Mouse (Mus musculus) forebrain, embryonic 15.5 days (tissue): ENCODE results near the gene Hist1h1d. TPM values are rescaled to one million over a fixed set of nuclear protein-coding genes. Genes with fewer than 3 reads are reported as not detected.
"Not testable (repeated sequence)": the region's sequence is repeated elsewhere in the genome, so short reads cannot be mapped to it uniquely, and the experiment has no call there.

Experiments used
- ATAC-seq: fragments of 200-750 bp; cut with Nextera tagmentation; replicated peaks from 2 replicates; pipeline ENCODE4 v1.8.0; 2017; ENCODE audit warnings: mild to moderate bottlenecking, moderate TSS enrichment, moderate library complexity
- H3K27ac ChIP-seq: fragments of 300-500 bp; sonication (generic); replicated peaks from 2 replicates; pipeline ENCODE4 v1.5.1; 2015; ENCODE audit warnings: mild to moderate bottlenecking, inconsistent platforms
- H3K27me3 ChIP-seq: fragments of 300-500 bp; sonication (generic); 2 replicates; pipeline ENCODE4 v1.6.1; 2015; ENCODE audit warnings: inconsistent platforms
- H3K36me3 ChIP-seq: fragments of 300-500 bp; sonication (generic); 2 replicates; pipeline ENCODE4 v1.6.1; 2015; ENCODE audit warnings: mild to moderate bottlenecking, inconsistent platforms
- H3K4me1 ChIP-seq: fragments of 300-500 bp; sonication (generic); 2 replicates; pipeline ENCODE4 v1.6.1; 2015; ENCODE audit warnings: inconsistent platforms
- H3K4me2 ChIP-seq: fragments of 300-500 bp; sonication (generic); replicated peaks from 2 replicates; pipeline ENCODE4 v1.6.1; 2015; ENCODE audit warnings: mild to moderate bottlenecking, inconsistent platforms
- H3K4me3 ChIP-seq: fragments of 300-500 bp; sonication (generic); 2 replicates; pipeline ENCODE4 v1.5.1; 2015; ENCODE audit warnings: mild to moderate bottlenecking, inconsistent platforms
- H3K9ac ChIP-seq: fragments of 300-500 bp; sonication (generic); replicated peaks from 2 replicates; pipeline ENCODE4 v1.6.1; 2015; ENCODE audit warnings: mild to moderate bottlenecking, inconsistent platforms
- H3K9me3 ChIP-seq: fragments of 300-500 bp; sonication (generic); 2 replicates; pipeline ENCODE4 v1.6.1; 2016; ENCODE audit warnings: inconsistent platforms
- WGBS: fragments of 180-500 bp; shearing (Covaris S2); methylation state at CpG from one replicate; pipeline ENCODE4 v1.1.7; 2015; ENCODE audit warnings: mixed read lengths; 5-methylcytosine and 5-hydroxymethylcytosine counted together
- polyA plus RNA-seq: library from polyadenylated mRNA; unstranded; fragments of >200 nt; fragmentation: Nextera tagmentation; extraction: Ambion mirVana; gene quantifications from 2 replicates; pipeline ENCODE4 v1.2.1, GENCODE M21; 2015

Gene Hist1h1d
- polyA plus RNA-seq, 1 experiment from 2014 or later, result 0.25 TPM

DNA sequence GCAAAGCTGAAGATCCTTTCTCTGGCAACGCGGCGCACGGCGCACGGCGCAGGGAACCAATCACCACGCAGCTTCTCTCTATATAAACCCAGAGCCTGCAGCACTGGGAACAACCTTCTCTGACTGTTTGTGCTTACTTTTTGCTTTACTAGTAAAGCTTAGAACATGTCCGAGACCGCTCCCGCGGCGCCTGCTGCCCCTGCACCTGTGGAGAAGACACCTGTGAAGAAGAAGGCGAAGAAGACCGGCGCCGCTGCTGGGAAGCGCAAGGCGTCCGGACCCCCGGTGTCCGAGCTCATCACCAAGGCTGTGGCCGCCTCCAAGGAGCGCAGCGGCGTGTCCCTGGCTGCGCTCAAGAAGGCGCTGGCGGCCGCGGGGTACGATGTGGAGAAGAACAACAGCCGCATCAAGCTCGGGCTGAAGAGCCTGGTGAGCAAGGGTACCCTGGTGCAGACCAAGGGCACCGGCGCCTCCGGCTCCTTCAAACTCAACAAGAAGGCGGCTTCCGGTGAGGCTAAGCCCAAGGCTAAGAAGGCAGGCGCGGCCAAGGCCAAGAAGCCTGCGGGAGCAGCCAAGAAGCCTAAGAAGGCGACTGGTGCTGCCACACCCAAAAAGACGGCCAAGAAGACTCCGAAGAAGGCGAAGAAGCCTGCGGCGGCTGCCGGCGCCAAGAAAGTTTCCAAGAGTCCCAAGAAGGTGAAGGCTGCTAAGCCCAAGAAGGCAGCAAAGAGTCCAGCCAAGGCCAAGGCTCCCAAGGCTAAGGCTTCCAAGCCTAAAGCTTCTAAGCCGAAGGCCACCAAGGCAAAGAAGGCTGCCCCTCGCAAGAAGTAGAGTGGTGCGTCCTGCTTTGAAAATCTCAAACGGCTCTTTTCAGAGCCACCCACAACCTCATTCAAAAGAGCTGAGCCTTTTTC lies 2.1 kb downstream of the Hist1h1d start:
- Histone ChIP-seq H3K27ac (peak overlapping the region; percentile 97), H3K4me1 (peaks cover 37% of the 10 kb centered on the region), H3K27me3 (no peaks in the 10 kb centered on the region), H3K4me3 (peak overlapping the region; percentile 57), H3K9me3 (no peaks in the 10 kb centered on the region), H3K9ac (peak overlapping the region; percentile 78), H3K36me3 (no peaks in the 10 kb centered on the region), H3K4me2 (peak overlapping the region; percentile 99)
- under 1% methylated on average over 54 of the region's 54 CpGs for WGBS
- peak; percentile 87 for ATAC-seq

DNA sequence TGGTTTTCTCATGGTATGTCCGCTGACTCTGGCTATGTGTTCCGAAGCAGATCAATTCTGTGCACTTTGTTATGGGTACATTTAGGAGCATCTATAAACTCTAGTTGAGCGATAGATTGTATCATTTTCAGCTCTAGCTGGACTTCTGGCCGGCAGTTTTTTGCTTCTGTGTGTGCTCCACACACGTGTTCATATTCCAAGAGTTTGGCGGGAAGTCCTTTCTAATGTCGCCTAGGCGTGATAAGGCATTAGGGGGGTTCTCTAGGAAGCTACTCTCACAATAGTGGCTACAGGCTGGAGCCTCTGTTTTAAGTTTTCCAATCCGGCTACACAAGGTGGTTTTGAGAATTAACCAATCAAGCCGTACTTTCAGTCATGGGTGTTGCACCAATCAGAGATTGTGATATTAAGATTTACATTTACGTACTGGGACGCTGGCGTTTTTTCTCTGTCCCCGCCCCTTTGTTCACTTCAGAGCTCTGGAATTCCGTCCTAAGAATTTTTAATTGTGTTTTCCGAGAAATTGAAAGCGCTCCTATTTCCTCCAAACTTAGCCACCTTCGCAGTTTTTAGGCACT lies 2.9 kb downstream of the Hist1h1d start:
- Histone ChIP-seq H3K27me3 (no peaks in the 10 kb centered on the region), H3K9ac (peak overlapping the region; percentile 78), H3K4me2 (peak overlapping the region; percentile 99), H3K4me3 (peak overlapping the region; percentile 57), H3K4me1 (peaks cover 35% of the 10 kb centered on the region), H3K27ac (peak overlapping the region; percentile 97), H3K36me3 (no peaks in the 10 kb centered on the region), H3K9me3 (no peaks in the 10 kb centered on the region)
- peak; percentile 84 for ATAC-seq
- under 1% methylated on average over 18 of the region's 18 CpGs for whole genome bisulfite sequencing

DNA sequence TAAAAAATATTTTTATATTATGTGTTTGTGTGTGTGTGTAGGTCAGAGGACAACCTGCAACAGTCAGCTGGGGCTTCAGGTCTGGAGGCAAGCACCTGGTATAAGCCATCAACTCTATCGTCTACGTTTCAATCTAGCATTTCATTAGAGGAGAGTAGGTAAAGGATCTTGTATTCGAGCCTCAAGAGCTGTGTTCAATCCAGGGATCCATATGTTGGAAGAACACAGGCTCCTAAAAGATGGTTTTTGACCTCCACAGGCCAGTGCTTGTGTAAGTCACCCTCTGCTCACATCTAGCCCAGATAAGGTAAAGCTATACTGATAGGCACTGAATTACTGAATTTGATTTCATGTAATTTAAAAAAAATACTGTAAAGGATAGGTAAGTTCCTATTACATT lies 3.8 kb downstream of the Hist1h1d start:
- Histone ChIP-seq H3K4me2 (no peak overlapping the region), H3K4me3 (no peak overlapping the region), H3K36me3 (no peaks in the 10 kb centered on the region), H3K9me3 (no peaks in the 10 kb centered on the region), H3K4me1 (peaks cover 28% of the 10 kb centered on the region), H3K9ac (no peak overlapping the region), H3K27me3 (no peaks in the 10 kb centered on the region), H3K27ac (peak overlapping the region; percentile 97; the same call in 1 of the 2 replicates)
- ATAC-seq, result no peak
- WGBS, result 68% methylated on average over 3 of the region's 3 CpGs

DNA sequence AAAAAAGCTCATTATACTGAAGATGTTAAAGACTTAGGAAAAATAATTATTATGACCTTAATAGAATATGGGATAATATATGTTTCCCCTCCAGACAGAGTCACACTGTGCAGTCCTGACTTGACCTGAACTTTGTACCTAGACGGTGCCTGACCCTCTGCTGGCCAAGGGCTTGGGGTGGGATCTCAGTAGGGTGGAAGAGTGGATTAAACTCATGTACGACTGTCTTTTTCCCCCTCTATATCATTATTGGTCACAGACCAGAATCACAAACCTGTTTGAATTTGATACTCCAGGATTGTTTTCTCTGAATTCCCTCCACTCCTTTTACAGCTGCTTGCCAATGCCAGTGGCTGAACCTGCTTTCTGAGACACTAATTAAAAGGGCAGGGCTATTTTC lies 7.6 kb downstream of the Hist1h1d start:
- H3K4me3 ChIP-seq, ATAC-seq, H3K9ac ChIP-seq, H3K36me3 ChIP-seq, H3K27ac ChIP-seq, H3K27me3 ChIP-seq, H3K9me3 ChIP-seq: not testable (repeated sequence)
- Histone ChIP-seq H3K4me2 (peak overlapping the region; percentile 15; the same call in 1 of the 2 replicates), H3K4me1 (peaks cover 17% of the 10 kb centered on the region)
- 10% methylated on average over 2 of the region's 2 CpGs for WGBS

GRCm38 (mm10) chr13:23561531-23561882 lies 8.4 kb downstream of the Hist1h1d start:
- peak overlapping the region; percentile 72 for H3K9ac ChIP-seq
- WGBS, result 0% methylated on average over 2 of the region's 5 CpGs

DNA sequence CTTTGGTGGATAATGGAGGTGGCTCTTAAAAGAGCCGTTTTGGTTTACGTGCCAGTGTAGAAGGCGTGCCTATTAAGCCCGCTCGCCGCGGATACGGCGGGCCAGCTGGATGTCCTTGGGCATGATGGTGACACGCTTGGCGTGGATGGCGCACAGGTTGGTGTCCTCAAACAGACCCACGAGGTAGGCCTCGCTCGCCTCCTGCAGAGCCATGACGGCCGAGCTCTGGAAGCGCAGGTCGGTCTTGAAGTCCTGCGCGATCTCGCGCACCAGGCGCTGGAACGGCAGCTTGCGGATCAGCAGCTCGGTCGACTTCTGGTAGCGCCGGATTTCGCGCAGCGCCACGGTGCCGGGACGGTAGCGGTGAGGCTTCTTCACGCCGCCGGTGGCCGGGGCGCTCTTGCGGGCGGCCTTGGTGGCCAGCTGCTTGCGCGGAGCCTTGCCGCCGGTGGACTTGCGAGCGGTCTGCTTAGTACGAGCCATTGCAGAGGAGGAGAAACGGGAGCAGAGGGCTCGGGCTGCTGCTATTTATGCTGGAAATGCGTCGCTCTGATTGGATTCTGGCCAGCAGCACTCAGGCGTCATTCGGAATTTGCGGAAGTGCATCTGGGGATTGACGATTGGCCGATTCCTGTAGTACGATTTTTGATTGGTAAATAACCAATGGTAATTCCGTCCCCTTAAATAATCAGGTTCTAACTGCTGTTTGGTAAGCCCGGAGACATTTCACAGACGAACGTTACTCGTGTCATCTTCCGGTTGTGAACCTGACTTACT lies 9.0 kb downstream of the Hist1h1d start, which contains the start of gene Hist1h3e:
TSS of gene Hist1h3e (minus strand) at position 487 of the 777 bp plus-strand sequence.
- Histone ChIP-seq H3K27ac (peak within 1 kb of the TSS; percentile 97), H3K9ac (peak within 1 kb of the TSS; percentile 72), H3K4me2 (peak within 1 kb of the TSS; percentile 65), H3K4me3 (peak within 1 kb of the TSS; percentile 50)
- not testable (repeated sequence) for H3K36me3 ChIP-seq, H3K4me1 ChIP-seq, H3K27me3 ChIP-seq, H3K9me3 ChIP-seq
- under 1% methylated on average over 37 of the region's 67 CpGs for WGBS
- peak; percentile 95 for ATAC-seq

More at GRCm38 (mm10) chr13:23561531-23561882, 8.4 kb downstream of the Hist1h1d start:
- H3K36me3 ChIP-seq, H3K27me3 ChIP-seq, ATAC-seq, H3K9me3 ChIP-seq: not testable (repeated sequence)
- Histone ChIP-seq H3K4me2 (peak overlapping the region; percentile 41), H3K4me3 (peak overlapping the region; percentile 50), H3K4me1 (peaks cover 14% of the 10 kb centered on the region), H3K27ac (peak overlapping the region; percentile 97)

DNA sequence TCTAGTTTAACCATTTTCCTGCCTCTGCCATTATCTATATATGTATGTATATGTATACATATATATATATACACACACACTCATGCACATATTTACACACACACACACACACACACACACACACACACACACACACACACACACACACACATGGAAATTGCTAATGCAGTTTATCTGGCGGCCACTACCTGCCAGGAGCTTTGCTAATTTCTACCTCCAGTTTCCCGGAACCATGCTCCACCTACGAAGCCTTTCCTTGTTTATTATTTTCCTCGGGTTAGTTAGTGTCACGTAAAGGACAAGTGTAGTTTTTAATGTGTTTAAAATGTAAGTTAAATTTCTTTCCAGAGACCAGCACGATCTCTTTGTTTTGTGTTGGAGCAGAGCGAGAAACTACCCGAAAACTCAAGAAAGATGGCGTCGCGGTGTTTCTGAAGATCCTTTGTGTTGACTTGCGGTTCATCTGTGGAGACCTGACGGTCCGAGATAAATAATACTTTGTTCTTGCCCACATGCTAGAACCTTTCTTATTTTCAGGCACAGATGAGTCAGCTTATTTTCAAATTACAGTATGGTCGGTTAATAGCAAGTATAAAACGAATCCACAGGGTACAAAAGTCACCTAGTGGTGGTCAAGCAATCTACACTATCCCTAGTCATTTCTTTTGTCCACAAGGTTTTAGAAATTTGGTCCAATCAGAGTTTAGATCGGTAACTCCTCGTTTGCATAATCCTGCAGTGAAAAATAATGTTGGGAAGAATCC lies 9.8 kb downstream of the Hist1h1d start:
- Histone ChIP-seq H3K4me2 (peak overlapping the region; percentile 65), H3K27ac (peak overlapping the region; percentile 97), H3K27me3 (no peaks in the 10 kb centered on the region), H3K4me3 (peak overlapping the region; percentile 50), H3K9me3 (no peaks in the 10 kb centered on the region), H3K9ac (peak overlapping the region; percentile 56), H3K36me3 (no peaks in the 10 kb centered on the region), H3K4me1 (peaks cover 9% of the 10 kb centered on the region; the same call in 1 of the 2 replicates)
- ATAC-seq, result peak; percentile 50
- WGBS, result under 1% methylated on average over 18 of the region's 18 CpGs

DNA sequence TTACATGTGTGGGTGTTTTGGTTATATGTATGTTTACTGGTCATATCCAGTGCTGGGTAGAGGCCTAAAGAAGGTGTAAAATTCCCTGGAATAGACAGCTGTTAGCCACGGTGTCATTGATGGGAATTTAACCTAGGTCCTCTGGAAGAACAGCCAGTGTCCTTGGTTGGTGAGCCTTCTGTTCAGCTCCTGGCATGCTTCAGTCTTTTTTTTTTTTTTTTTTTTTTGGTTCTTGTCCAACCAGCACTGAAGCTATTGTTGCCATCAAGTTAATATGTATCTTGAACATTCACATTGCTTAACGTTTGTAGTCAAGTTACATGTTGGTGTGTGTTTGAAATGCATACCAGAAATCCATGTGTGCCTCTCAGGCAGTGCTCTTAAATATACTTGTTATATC lies 11.4 kb downstream of the Hist1h1d start:
- 90% methylated on average over 2 of the region's 2 CpGs for WGBS
- H3K9ac ChIP-seq, result no peak overlapping the region
- no peaks in the 10 kb centered on the region for H3K36me3 ChIP-seq
- no peaks in the 10 kb centered on the region for H3K27me3 ChIP-seq
- H3K4me3 ChIP-seq, result no peak overlapping the region
- no peak for ATAC-seq
- peak overlapping the region; percentile 97; the same call in 1 of the 2 replicates for H3K27ac ChIP-seq
- no peaks in the 10 kb centered on the region for H3K9me3 ChIP-seq
- H3K4me2 ChIP-seq, result no peak overlapping the region
- H3K4me1 ChIP-seq, result peaks cover 9% of the 10 kb centered on the region; the same call in 1 of the 2 replicates

DNA sequence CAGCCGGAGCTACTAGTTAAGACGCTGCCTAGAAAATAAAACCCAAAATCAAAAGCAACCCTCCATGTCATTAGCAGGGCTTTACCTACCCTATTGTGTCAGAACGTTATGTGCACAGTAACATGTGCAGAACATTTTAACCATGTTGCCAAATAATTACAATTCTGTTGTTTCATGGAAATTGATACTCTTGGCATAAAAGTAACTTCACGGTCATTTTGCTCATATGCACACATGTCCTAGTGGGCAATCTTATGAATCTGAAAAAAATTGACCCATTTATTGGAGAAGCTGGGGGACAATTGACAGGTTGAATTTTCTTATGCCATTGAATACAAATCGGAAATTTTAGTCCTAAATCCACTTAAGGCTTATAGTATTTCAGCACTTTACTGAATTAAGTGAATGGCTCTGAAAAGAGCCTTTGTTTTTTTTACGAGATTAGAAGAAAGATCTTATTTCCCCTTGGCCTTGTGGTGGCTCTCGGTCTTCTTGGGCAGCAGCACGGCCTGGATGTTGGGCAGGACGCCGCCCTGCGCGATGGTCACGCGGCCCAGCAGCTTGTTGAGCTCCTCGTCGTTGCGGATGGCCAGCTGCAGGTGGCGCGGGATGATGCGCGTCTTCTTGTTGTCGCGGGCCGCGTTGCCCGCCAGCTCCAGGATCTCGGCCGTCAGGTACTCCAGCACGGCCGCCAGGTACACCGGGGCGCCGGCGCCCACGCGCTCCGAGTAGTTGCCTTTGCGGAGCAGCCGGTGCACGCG lies 17.4 kb downstream of the Hist1h1d start:
- not testable (repeated sequence) for H3K9me3 ChIP-seq, H3K36me3 ChIP-seq, H3K27me3 ChIP-seq
- Histone ChIP-seq H3K4me3 (peak overlapping the region; percentile 50), H3K27ac (peak overlapping the region; percentile 97), H3K9ac (peak overlapping the region; percentile 54), H3K4me2 (peak overlapping the region; percentile 64), H3K4me1 (peaks cover 24% of the 10 kb centered on the region)
- ATAC-seq, result peak; percentile 11
- WGBS, result under 1% methylated on average over 27 of the region's 41 CpGs

GRCm38 (mm10) chr13:23571022-23571503 lies 18.0 kb downstream of the Hist1h1d start, which contains the start of the genes Hist1h2ae and Hist1h2bg:
TSS of gene Hist1h2ae (minus strand) at chr13:23571220.
TSS of gene Hist1h2bg (plus strand) at chr13:23571396.
- Histone ChIP-seq H3K4me3 (peak within 1 kb of the TSS; percentile 50), H3K9me3 (no peaks in the 10 kb centered on the region), H3K36me3 (no peaks in the 10 kb centered on the region), H3K9ac (peak within 1 kb of the TSS; percentile 69), H3K27ac (peak within 1 kb of the TSS; percentile 97), H3K4me1 (peaks cover 25% of the 10 kb centered on the region), H3K27me3 (no peaks in the 10 kb centered on the region), H3K4me2 (peak within 1 kb of the TSS; percentile 64)
- under 1% methylated on average over 18 of the region's 18 CpGs for WGBS
- peak; percentile 93 for ATAC-seq
